Mouse (Mus musculus) right cerebral cortex, adult 18-20 months (tissue): ENCODE results near the gene Gjb2.

Experiments used
- DNase-seq: peaks from one replicate; pipeline ENCODE4 v3.0.0; 2022; ENCODE audit warnings: mixed read lengths

Gene Gjb2

GRCm38 (mm10) chr14:57060052-57060451 is 44.5 kb downstream of the Gjb2 start:
- DNase-seq, result peak; percentile 56

DNA sequence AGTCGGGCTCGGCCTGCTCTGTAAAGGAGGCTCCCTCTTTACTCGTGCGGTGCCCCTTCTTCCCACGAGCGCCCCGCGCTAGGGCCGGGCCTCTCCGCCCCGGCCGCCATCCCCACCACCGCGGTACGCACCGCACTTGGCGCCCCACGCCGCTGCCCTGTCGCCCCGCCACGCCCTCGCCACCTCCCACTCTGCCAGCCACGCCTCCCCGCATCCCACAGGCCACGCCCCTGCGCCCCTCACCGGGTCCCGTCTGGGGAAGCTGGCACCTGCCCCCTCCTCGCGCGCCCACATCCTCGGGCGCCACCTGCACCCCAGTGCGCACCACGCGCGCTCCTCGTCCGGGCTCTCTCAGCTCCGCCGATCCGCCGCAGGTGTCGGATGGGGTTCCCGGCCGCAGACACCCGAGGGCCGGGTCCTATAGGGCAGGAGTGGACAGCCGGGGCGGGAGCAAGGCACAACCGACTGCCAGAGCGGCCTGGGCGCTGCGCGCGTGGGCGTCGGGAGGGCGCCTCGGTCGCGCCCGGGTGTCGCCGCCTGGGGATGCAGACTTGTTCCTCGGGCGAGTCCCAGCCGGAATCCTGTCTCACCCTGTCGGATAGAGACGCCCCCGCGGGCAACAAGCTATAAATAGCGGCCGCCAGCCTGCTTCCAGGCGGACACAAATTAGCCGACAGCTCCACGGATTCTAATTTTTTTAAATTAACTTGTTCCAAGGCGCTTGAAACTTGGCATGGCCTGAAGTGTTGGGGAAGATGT is 46.8 kb downstream of the Gjb2 start, which contains the start of gene Gja3:
Gene Gja3 (minus strand): TSS at position 538 of the 759 bp plus-strand sequence.
- DNase-seq, result peak; percentile 20

GRCm38 (mm10) chr14:57057204-57057562 is 47.3 kb downstream of the Gjb2 start:
- DNase-seq, result no peak

- no peak for DNase-seq
These were observed 51.8 kb downstream of the Gjb2 start for GRCm38 (mm10) chr14:57052713-57053112.
